Mouse (Mus musculus) cerebellum, adult 9-11 months (tissue): ENCODE data around the gene Olfr1371.
A peak's percentile ranks its signal among the peaks of the same experiment; 100 is the strongest.
"Not testable (repeated sequence)": the region's sequence is repeated elsewhere in the genome, so short reads cannot be mapped to it uniquely, and the experiment has no call there.

Experiments
- DNase-seq: peaks from one replicate; pipeline ENCODE4 v3.0.0; 2022

Olfr1371 gene

DNA sequence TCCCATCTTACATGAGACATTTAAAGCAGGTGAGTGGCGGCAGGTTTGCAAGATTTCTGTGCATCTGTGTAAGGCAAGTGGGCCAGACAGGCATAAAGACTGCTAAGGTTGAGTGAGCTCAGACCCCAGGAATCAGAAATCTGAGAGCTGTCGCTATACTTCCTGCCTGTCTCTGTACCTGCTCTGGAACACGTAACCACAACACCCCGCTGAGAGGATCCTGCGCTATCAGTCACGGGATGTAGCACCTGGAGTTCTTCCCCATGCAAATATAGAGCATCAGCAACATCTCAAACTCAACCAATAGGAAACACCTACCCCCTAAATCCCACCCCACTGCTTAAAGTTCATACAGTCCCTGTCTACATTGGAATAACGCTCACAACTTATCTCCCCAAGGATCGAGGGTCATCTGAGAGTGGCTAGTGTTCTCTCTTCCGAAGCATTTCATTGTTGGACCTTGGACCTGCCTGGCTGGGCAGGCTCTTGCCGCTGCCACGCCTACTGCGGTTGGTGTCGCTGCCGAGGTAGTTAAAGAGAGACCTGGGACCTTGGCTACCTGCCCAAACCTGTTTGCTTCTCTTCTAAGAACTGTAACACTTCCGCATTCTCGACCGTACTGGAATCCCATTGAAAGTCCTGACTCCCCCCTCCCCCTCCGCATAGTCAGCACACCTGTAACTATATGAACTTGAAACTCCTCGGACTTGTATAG, 10.3 kb upstream of the Olfr1371 start:
- DNase-seq = no peak

GRCm38 (mm10) chr11:52222891-52223290, 9.1 kb upstream of the Olfr1371 start:
- no peak for DNase-seq

DNA sequence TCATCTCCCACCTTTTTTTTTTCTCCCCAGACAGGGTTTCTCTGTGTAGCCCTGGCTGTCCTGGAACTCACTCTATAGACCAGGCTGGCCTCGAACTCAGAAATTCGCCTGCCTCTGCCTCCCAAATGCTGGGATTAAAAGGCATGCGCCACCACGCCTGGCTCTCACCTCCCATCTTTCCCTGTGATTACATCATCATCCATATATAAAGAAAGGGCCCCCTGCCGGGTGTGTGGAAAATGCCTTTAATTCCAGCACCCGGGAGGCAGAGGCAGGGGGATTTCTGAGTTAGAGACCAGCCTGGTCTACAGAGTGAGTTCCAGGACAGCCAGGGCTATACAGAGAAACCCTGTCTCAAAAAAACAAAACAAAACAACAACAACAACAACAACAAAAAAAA, 8.1 kb upstream of the Olfr1371 start:
- not testable (repeated sequence) for DNase-seq

- DNase-seq = peak; percentile 39
These were observed 6.5 kb upstream of the Olfr1371 start for GRCm38 (mm10) chr11:52220282-52220681.

DNA sequence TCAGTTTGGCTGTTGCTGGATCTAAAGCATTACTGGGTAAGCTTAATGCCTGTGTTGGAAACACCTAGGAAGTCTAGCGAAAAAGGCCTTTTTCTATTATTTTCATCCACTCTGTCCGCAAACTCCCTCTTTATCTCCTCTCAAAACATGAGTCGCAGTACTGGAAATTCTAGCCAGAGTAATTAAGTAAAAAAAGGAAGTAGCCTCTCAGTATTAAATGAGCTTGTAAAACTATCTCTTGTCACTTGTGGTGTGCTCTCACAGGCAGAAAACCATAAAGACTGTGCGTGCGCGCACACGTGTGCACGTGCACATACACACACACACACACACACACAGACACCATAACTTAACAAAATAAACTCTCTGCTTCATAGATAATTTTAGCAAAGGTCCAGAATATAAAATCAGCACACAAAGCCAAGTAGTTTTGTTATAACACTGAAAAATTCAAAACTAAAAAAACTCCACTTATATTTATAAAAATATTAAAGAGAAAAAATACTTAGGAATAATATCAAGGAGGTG, 17.2 kb downstream of the Olfr1371 start:
- not testable (repeated sequence) for DNase-seq

- not testable (repeated sequence) for DNase-seq
These were observed 33.1 kb downstream of the Olfr1371 start for GRCm38 (mm10) chr11:52180651-52181050.

DNA sequence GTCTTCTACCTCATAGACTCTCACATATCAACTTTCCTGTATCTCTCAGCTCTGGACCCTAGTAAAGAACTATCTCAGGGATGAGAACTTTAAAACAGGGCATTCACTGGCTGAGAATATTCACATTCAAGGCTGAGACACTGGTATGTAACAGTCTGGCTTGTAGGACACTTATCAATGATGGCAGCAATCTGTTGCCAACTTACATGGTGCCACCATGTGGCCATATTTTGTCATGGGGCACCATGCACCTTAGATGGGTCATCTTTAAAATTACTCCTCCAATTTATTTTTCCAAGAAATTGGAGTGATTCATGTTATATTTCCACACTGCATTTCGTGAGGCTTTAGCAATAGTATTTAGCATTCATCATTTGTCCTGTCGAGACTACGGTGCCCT, 33.9 kb downstream of the Olfr1371 start:
- not testable (repeated sequence) for DNase-seq

- DNase-seq = no peak
These were observed 45.3 kb downstream of the Olfr1371 start for GRCm38 (mm10) chr11:52168461-52168860.

- DNase-seq = not testable (repeated sequence)
These were observed 45.9 kb downstream of the Olfr1371 start for GRCm38 (mm10) chr11:52167901-52168302.

DNA sequence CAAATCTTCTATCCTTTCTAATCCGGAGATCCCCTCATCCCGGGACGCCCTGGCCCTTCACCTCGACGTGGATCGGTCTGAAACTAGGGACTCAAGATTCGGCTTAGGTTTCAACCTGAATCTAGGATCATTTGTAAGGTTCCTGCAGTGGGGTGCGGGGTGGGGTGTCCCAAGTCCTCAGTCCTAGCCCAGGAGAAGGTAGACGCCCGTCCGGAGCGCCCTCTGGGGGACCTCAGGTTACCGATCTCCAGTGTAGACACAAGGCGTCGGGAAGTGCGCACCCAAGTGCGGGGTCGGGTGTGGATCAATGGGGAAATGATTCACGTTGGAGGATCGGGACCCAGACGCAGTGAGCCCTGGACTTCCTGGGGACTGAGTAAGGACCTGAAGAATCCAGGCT, 46.7 kb downstream of the Olfr1371 start:
- peak; percentile 6 for DNase-seq

- no peak for DNase-seq
These were observed 49.9 kb downstream of the Olfr1371 start for GRCm38 (mm10) chr11:52163926-52164325.
